Mouse (Mus musculus): ENCODE results near the gene Ern1. TPM values are rescaled to one million over a fixed set of nuclear protein-coding genes. Genes with fewer than 3 reads are reported as not detected.
A peak's percentile ranks its signal among the peaks of the same experiment; 100 is the strongest.
"Not testable (repeated sequence)": the region's sequence is repeated elsewhere in the genome, so short reads cannot be mapped to it uniquely, and the experiment has no call there.

The Ern1 gene
- polyA plus RNA-seq, 2 experiments, result 2.9 to 4.6 TPM

DNA sequence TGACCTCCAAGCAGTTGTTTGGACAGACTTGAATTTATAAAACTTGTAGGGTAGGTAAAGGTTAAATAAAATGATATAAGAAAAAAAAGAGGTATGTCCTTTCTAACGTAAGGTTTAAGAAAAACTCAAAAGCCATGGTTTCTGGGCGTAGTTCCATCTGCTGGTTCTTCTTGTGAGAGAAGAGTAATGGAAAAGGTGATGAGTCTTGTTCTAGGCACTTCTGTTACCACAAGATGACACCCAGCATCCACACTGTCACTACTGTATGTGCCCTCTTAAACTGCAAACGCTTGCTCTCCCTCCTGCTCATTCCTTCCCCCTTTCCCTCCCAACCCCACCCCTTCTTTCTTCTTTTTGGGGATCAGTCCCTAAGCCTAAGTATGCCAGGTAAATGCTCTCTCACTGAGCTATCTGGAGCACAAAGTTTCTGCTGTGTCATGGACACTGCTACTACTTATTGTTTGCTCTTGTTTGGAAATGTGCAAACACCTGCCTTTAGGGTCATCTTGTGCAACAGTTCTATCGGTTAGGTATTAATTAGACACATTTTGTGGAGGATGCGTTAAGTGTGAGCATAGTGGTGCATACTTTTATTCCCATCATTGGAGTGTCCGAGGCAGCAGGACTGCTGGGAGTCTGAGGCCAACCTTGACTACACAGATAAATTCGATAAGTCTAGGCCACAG lies 5.5 kb upstream of the Ern1 start:
- Histone ChIP-seq H3K4me3 (ENCODE audit: insufficient read depth in 1 of 2, low read depth in 2 of 2, low read length in 2 of 2) (no peak overlapping the region), H3K4me1 (replicated peaks; ENCODE audit: control insufficient read depth in 2 of 2, insufficient read depth in 2 of 2, low read length in 1 of 2) (peaks cover 6 to 10% of the 10 kb centered on the region in 2 experiments), H3K27ac (no peak overlapping the region), H3K9ac (replicated peaks) (no peak overlapping the region), H3K4me2 (ENCODE audit: low read depth) (no peak overlapping the region), H3K36me3 (replicated peaks; ENCODE audit: control insufficient read depth, insufficient read depth, low read depth) (no peaks in the 10 kb centered on the region), H3K9me3 (ENCODE audit: control insufficient read depth, low read length) (no peaks in the 10 kb centered on the region), H3K27me3 (ENCODE audit: control insufficient read depth, insufficient read depth, low read length) (no peaks in the 10 kb centered on the region)
- DNase-seq (ENCODE audit: low read depth in 3 of 3, low spot score in 3 of 3), result no peak
- peak; percentile 32; the same call in 1 of the 2 replicates for ATAC-seq (ENCODE audit: insufficient read depth)
- TF ChIP-seq CTCF (IDR thresholded peaks at IDR 0.05; ENCODE audit: low read depth), result no peak
- TF ChIP-seq EP300 (IDR thresholded peaks at IDR 0.05; ENCODE audit: low read depth), result no peak
- 58% methylated on average over 7 of the region's 7 CpGs for WGBS (ENCODE audit: insufficient replicate concordance)

GRCm38 (mm10) chr11:106491393-106491792 lies 3.7 kb upstream of the Ern1 start:
- H3K9ac ChIP-seq (replicated peaks), result no peak overlapping the region
- peaks cover 9 to 13% of the 10 kb centered on the region in 2 experiments for H3K4me1 ChIP-seq (replicated peaks; ENCODE audit: control insufficient read depth in 2 of 2, insufficient read depth in 2 of 2, low read length in 1 of 2)
- no peak overlapping the region for H3K27ac ChIP-seq
- no peaks in the 10 kb centered on the region for H3K9me3 ChIP-seq (ENCODE audit: control insufficient read depth, low read length)
- under 1% methylated on average over 3 of the region's 3 CpGs for WGBS (ENCODE audit: insufficient replicate concordance)
- DNase-seq (ENCODE audit: low read depth in 3 of 3, low spot score in 3 of 3) (peak; percentile 58 to 73 (median 62)), ATAC-seq (ENCODE audit: insufficient read depth) (no peak)
- no peak overlapping the region for H3K4me2 ChIP-seq (ENCODE audit: low read depth)
- H3K27me3 ChIP-seq (ENCODE audit: control insufficient read depth, insufficient read depth, low read length), result no peaks in the 10 kb centered on the region
- no peaks in the 10 kb centered on the region for H3K36me3 ChIP-seq (replicated peaks; ENCODE audit: control insufficient read depth, insufficient read depth, low read depth)
- no peak overlapping the region for H3K4me3 ChIP-seq (ENCODE audit: insufficient read depth in 1 of 2, low read depth in 2 of 2, low read length in 2 of 2)
- TF ChIP-seq CTCF (IDR thresholded peaks at IDR 0.05; ENCODE audit: low read depth) (peak; percentile 79), EP300 (IDR thresholded peaks at IDR 0.05; ENCODE audit: low read depth) (no peak)

DNA sequence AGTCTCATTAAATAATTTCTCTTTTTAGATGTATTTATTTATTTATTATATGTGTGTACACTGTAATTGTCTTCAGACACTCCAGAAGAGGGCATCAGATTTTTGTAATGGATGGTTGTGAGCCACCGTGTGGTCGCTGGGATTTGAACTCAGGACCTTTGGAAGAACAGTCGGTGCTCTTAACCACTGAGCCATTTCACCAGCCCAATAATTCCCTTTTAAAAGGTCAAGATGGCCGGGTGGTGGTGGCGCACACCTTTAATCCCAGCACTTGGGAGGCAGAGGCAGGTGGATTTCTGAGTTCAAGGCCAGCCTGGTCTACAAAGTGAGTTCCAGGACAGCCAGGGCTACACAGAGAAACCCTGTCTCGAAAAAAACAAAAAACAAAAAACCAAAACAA lies 2.9 kb upstream of the Ern1 start:
- not testable (repeated sequence) for H3K4me2 ChIP-seq (ENCODE audit: low read depth); DNase-seq (ENCODE audit: low read depth in 3 of 3, low spot score in 3 of 3); H3K9ac ChIP-seq (replicated peaks); H3K36me3 ChIP-seq (replicated peaks; ENCODE audit: control insufficient read depth, insufficient read depth, low read depth); ATAC-seq (ENCODE audit: insufficient read depth); H3K27ac ChIP-seq; H3K9me3 ChIP-seq (ENCODE audit: control insufficient read depth, low read length); H3K4me3 ChIP-seq (ENCODE audit: insufficient read depth in 1 of 2, low read depth in 2 of 2, low read length in 2 of 2); H3K27me3 ChIP-seq (ENCODE audit: control insufficient read depth, insufficient read depth, low read length)
- 72% methylated on average over 6 of the region's 6 CpGs for WGBS (ENCODE audit: insufficient replicate concordance)
- H3K4me1 ChIP-seq (replicated peaks; ENCODE audit: control insufficient read depth in 2 of 2, insufficient read depth in 2 of 2, low read length in 1 of 2), result peaks cover 12 to 18% of the 10 kb centered on the region in 2 experiments

- Histone ChIP-seq H3K27ac (no peak overlapping the region), H3K27me3 (ENCODE audit: control insufficient read depth, insufficient read depth, low read length) (no peaks in the 10 kb centered on the region), H3K36me3 (replicated peaks; ENCODE audit: control insufficient read depth, insufficient read depth, low read depth) (no peaks in the 10 kb centered on the region), H3K9ac (replicated peaks) (no peak overlapping the region), H3K4me2 (ENCODE audit: low read depth) (no peak overlapping the region), H3K4me1 (replicated peaks; ENCODE audit: control insufficient read depth in 2 of 2, insufficient read depth in 2 of 2, low read length in 1 of 2) (peaks cover 17 to 22% of the 10 kb centered on the region in 2 experiments), H3K4me3 (ENCODE audit: insufficient read depth in 1 of 2, low read depth in 2 of 2, low read length in 2 of 2) (no peak overlapping the region), H3K9me3 (ENCODE audit: control insufficient read depth, low read length) (no peaks in the 10 kb centered on the region)
- TF ChIP-seq CTCF (IDR thresholded peaks at IDR 0.05; ENCODE audit: low read depth) (no peak), EP300 (IDR thresholded peaks at IDR 0.05; ENCODE audit: low read depth) (no peak)
- ATAC-seq (ENCODE audit: insufficient read depth), result no peak
- DNase-seq (ENCODE audit: low read depth in 3 of 3, low spot score in 3 of 3), result no peak
- WGBS (ENCODE audit: insufficient replicate concordance), result 70% methylated on average over 10 of the region's 10 CpGs
Measured at GRCm38 (mm10) chr11:106490057-106490456, 2.4 kb upstream of the Ern1 start.

- peaks cover 18 to 22% of the 10 kb centered on the region in 2 experiments for H3K4me1 ChIP-seq (replicated peaks; ENCODE audit: control insufficient read depth in 2 of 2, insufficient read depth in 2 of 2, low read length in 1 of 2)
- no peak for DNase-seq (ENCODE audit: low read depth in 3 of 3, low spot score in 3 of 3)
- H3K27ac ChIP-seq, result no peak overlapping the region
- no peaks in the 10 kb centered on the region for H3K36me3 ChIP-seq (replicated peaks; ENCODE audit: control insufficient read depth, insufficient read depth, low read depth)
- no peak for ATAC-seq (ENCODE audit: insufficient read depth)
- 59% methylated on average over 6 of the region's 7 CpGs for WGBS (ENCODE audit: insufficient replicate concordance)
- no peak overlapping the region for H3K4me2 ChIP-seq (ENCODE audit: low read depth)
- H3K9me3 ChIP-seq (ENCODE audit: control insufficient read depth, low read length), result no peaks in the 10 kb centered on the region
- TF ChIP-seq EP300 (IDR thresholded peaks at IDR 0.05; ENCODE audit: low read depth) (no peak), CTCF (IDR thresholded peaks at IDR 0.05; ENCODE audit: low read depth) (no peak)
- H3K4me3 ChIP-seq (ENCODE audit: insufficient read depth in 1 of 2, low read depth in 2 of 2, low read length in 2 of 2), result no peak overlapping the region
- H3K27me3 ChIP-seq (ENCODE audit: control insufficient read depth, insufficient read depth, low read length), result no peaks in the 10 kb centered on the region
- H3K9ac ChIP-seq (replicated peaks), result no peak overlapping the region
Measured at GRCm38 (mm10) chr11:106489036-106489693, 1.5 kb upstream of the Ern1 start.
